Mouse (Mus musculus): Measurements from ENCODE around the gene Slco3a1. TPM values are rescaled to one million over a fixed set of nuclear protein-coding genes. Genes with fewer than 3 reads are reported as not detected.

Slco3a1 gene
- total RNA-seq, 2 experiments from 2014 or later = 39.1 to 57.9 TPM

DNA sequence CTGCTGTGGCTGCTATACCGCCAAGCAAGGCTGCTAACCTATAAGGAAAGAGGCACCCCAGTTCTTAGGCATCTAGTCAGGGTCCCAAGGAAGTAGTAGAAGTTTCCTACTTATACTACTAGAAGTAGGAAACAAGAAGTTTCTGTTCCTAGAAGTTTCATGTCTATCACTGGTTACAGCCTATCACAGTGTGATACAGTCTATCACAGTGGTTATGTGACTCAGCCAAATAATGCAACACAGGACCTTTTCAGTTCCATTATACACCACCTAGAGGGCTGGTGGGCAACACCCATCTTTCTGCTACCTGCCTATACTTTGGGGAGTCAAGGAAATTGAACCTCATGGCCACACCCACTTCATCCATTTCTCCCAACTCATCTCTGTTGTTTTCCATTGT lies 104.8 kb downstream of the Slco3a1 start:
- DNase-seq (ENCODE audit: low spot score in 2 of 2) = no peak
- intact Hi-C loops (cut with DNase I) = no loop called here

DNA sequence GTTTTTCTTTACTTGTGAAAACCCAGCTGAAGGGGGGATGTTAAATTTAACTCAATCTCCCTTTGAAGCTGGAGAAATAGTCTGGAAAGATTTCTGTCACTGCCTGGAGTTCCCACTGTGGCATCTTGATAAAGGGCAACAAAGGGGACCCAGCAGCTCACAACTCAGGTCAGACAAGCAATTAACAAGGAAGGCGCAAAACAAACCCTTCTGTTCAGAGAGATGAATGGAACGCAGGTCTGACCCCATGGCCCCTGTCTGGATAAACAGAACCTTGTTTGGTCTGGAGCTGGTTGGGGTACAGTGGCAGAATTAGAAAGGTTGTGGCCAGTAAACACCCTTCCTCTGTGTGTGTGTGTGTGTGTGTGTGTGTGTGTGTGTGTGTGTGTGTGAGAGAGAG lies 106.8 kb downstream of the Slco3a1 start:
- intact Hi-C loops (cut with DNase I) = no loop called here
- no peak for DNase-seq (ENCODE audit: low spot score in 2 of 2)

DNA sequence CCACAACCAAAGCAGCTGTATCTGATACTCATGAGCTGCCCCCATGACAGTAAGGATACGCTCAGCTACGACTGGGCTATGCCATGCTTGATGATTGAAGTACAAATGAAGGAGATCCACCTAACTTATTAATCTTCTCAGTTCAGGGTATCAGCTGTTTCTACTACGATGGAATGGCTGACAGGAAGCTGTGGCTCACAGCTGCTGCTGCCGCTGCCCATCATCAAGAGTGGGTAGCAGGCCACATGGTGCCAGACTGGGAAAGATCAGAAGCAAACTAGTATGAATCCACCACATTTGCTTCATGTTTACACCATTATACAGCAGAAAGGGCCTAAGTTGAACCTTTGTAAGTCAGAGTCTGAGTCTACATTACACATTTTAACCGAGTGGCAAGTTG lies 109.4 kb downstream of the Slco3a1 start:
- intact Hi-C loops (cut with DNase I) = no loop called here

DNA sequence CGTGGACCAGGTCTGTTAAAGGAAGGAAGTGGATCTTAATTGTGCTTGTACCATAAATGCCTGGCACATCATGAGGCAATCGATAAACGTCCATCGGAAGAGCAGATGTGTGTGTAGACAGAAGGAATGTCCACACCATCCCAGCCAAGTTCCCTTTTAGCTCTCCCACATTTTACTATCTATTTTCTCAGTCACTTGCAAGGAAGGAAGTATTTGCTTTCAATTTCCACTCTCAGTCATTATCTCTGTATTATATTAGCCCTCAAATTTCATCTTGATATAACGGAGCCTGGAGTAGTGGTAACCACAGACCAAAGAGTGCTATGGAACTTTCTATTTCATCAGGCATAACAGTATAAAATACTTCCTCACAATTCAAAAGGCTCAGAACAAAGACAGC lies 112.2 kb downstream of the Slco3a1 start:
- no peak for DNase-seq (ENCODE audit: low spot score in 2 of 2)
- intact Hi-C loops (cut with DNase I) = no loop called here

More for the DNA sequence above, 109.4 kb downstream of the Slco3a1 start:
- DNase-seq (ENCODE audit: low spot score in 2 of 2) = no peak

DNA sequence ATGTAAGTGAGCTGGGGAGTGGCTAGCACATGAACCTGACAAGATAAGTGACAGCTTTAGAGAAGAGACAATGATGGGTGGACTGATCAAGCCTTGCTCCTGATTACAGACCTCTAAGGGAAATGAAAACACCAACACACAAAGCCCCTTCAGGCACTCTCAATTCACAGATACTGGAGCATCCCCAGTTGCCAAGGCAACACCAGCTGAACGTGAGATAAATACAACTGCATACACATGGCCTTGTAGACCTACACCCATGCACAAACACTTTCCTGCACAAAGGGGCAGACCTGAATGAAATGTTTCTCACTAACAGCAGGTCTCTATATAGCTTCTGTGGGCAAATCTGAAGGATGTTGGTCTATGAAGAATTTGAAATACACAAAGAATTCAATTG lies 117.0 kb downstream of the Slco3a1 start:
- DNase-seq (ENCODE audit: low spot score in 2 of 2) = no peak
- intact Hi-C loops (cut with DNase I) = no loop called here

DNA sequence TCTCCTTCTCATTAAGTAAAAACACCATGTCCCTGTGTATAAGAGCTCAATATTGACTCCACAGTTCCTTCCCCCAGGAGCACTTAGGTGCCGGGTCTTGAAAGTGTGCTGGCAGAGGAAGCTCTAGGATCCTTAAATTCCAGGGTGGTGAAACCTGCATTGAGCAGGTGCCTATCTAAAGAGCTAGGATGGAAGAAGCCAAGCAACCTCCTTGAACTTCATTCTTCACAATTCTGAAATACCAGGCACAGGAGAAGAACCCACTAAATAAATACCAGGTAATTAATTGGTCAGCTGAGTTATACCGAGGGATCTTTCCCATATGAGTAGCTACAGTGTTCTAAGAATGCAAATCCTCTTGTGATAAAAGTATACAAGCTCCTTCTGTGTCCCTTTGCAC lies 117.9 kb downstream of the Slco3a1 start:
- intact Hi-C loops (cut with DNase I) = no loop called here
- no peak for DNase-seq (ENCODE audit: low spot score in 2 of 2)

DNA sequence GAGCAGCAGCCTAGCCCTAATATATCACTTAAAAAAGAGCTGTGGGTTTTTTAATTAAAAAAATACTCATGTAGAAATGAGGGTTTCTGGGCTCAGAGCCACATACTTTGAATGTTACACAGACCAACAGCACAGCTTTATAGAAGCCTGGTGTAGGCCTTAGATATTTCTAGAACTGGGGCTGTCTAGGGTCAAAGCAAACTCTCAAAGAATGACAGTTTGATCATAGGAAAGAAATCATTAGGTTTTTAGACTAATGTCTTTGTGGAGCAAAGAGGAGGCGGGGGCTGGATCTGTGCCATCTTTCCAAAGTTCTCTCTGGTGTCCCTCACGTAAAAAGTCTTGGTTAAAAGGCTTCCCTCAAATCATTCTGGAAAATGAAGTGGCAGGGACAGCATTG lies 121.6 kb downstream of the Slco3a1 start:
- intact Hi-C loops (cut with DNase I) = no loop called here

DNA sequence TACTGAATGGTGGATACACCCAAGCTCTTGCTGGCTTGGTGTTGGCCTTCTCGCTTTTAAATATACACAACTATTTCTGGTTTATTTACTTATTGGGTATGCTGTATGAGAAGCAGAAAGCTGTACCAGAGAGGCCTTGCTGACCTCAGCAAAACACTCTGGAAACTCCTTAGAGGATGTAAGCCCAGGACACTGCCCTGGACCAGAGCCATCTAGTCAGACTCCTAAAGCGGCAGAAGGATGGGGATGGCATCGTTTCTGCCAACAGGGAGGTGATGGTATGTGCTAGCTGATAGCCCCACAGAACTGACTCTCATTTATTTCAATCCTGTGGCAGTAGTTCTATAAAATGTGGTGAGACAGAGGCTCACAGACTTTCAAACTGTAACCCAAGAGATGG lies 125.3 kb downstream of the Slco3a1 start:
- DNase-seq (ENCODE audit: low spot score in 2 of 2) = no peak
- intact Hi-C loops (cut with DNase I) = no loop called here

More for the DNA sequence above, 121.6 kb downstream of the Slco3a1 start:
- no peak for DNase-seq (ENCODE audit: low spot score in 2 of 2)

DNA sequence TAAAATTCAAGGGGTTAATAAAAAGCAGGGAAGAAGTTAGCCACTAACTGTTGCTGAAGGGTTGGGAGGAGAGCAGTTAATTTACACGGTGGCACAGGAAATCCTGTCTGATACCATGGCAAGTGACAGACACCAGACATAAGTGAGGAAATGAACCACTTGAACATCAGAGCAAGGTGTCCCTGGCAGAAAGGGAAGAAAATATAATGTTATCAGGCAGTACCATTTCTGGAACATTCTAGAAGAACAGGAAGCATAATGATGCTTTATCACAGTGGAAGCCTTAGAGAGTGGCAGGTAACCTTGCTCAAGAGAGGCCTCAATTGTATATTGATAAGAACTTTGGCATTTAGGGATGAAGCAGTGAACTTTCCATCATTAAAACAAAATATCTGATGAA lies 127.4 kb downstream of the Slco3a1 start:
- no peak for DNase-seq (ENCODE audit: low spot score in 2 of 2)
- intact Hi-C loops (cut with DNase I) = no loop called here

DNA sequence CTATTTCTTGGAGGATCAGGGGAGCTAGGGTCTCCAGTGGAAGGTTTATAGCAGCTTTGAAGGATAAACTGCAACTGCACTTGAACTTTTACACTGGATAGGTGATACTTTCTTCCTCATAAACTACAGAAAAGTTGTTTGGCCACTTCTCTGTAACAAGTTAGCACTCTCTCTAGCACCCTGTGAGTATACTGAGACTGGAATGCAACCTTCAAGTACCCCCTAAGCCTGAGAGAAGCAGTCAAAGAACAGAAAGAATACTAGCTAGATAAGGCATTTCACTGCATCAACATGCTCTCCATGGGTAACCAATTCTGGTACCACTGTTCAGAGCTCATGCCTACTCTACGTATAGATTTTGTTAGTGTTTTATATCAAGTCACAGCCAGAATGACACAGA lies 128.6 kb downstream of the Slco3a1 start:
- DNase-seq (ENCODE audit: low spot score in 2 of 2) = no peak
- intact Hi-C loops (cut with DNase I) = no loop called here

DNA sequence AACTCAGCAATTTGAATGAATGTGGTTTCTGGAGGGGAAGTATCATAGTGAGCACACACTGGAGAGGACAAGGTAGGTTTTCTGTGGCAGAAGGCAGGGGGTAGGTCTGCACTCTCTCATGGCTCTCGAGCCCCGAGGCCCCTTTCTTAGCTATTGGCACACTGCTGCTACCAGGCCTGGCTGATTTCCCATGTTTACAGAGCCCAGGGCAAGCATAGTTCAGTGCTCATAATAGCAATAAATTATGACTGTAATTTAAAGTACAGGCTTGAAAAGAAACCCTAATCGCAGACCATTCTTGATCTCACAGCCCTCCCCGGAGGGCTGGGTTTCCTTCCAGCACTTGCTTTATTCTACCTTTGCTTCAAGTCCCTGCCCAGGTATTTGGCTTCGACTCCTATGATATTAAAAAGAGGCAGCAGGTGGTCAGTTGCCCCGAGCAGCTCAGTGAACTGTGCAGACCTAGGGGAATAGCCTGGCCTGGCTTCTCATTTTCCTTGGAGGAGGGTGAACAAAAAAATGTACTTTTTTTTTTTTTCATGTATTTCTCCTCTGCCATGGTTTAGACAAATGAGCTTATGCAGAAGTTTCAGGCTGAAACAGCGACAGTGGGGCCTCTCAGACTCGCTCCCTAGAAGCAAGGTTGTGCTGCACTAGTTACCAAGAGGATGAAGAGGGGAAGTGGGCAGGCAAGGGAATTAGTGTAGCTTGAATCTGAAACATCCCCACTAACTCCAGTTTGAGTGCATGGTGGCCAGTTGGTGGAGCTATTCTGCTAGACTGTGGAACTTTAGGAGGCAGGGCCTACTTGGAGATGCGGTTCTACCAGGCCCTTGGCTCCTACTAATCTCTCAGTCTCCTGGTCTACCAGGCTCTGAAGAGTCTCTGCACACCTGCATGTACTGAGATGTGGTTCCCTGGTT lies 130.4 kb downstream of the Slco3a1 start:
- intact Hi-C loops (cut with DNase I) = loop anchor here (5.0 kb wide), 2 partner anchors 47 to 128 kb away; partner anchors contain the start of gene Slco3a1
- no peak for DNase-seq (ENCODE audit: low spot score in 2 of 2)

DNA sequence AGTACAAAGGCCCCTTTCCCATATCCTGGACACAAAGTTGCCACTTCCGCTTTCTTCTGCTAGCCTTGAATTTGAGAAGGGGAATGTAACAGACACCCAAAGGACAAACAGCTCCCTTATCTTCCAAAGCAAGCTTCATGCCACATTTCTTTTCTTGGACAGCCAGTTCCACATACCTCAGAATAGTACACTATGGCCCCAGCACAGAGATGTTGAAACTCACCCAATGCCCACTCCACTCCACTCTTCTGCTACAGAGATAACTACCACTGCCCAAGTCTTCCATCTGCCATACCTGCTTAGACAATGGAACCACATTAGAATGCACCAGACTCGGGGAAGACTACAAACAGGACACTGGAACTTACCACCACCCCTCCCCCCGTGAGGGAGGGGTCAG lies 131.3 kb downstream of the Slco3a1 start:
- intact Hi-C loops (cut with DNase I) = loop anchor here (5.0 kb wide), 2 partner anchors 46 to 129 kb away; partner anchors contain the start of gene Slco3a1
- DNase-seq (ENCODE audit: low spot score in 2 of 2) = no peak

DNA sequence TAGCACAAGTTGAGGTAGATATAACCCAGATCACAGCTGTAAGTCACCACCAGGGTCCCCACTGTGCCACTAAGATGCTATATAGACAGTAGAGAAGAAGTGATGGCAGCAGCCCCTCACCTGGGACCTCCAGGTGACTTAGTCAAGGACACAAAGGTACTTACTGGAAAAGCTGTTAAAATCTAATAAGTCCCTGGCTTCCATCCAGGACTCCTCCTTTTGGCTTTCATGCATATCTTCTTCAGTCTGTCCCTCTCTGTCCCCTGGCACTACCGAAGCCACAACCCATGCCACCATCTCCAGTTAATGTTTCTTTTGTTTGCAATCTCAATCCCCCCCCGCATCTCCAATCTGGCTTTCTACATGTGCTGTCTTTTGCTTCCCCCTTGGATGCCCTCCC lies 131.8 kb downstream of the Slco3a1 start:
- no peak for DNase-seq (ENCODE audit: low spot score in 2 of 2)
- intact Hi-C loops (cut with DNase I) = loop anchor here (5.0 kb wide), 2 partner anchors 45 to 130 kb away; partner anchors contain the start of gene Slco3a1

DNA sequence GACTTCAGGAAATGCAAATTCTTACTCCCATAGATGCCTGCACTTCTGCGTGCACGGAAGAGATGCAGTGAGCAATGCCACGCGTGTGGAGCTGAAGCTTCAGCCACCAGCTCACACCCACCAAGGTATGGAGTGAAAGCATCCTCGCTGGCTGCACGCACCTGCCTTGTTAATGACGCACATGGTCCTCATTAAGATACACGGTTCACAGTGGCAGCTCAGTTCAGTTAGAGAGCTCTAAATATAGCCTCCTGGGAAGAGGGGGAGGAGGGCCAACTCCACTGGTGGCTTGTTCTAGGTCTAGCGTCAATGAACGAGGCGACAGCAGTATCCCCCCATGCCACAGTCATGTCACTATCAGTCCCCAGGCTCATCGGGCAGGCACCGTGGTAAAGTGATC lies 132.6 kb downstream of the Slco3a1 start:
- intact Hi-C loops (cut with DNase I) = loop anchor here (5.0 kb wide), 2 partner anchors 45 to 130 kb away; partner anchors contain the start of gene Slco3a1
- DNase-seq (ENCODE audit: low spot score in 2 of 2) = no peak

DNA sequence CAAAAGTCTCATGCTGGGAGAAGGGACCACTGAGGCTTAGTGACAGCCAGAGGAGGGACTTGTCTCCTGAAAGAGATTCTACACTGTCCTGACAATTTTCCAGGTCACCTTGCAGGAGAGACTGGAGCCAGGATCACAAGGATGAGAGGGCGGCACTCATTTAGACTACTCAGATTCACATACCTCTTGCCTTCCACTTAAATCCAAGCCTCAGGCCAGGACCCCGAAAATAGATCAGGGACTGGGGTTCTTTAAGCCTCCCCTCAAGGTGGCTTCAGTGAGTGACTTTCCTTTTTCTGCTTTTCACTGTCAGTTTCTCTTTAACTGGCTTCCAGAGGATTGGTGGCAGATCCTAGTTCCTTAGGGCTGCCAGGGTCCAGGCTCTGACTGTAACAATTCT lies 133.0 kb downstream of the Slco3a1 start:
- intact Hi-C loops (cut with DNase I) = loop anchor here (5.0 kb wide), 2 partner anchors 44 to 131 kb away; partner anchors contain the start of gene Slco3a1
- no peak for DNase-seq (ENCODE audit: low spot score in 2 of 2)

DNA sequence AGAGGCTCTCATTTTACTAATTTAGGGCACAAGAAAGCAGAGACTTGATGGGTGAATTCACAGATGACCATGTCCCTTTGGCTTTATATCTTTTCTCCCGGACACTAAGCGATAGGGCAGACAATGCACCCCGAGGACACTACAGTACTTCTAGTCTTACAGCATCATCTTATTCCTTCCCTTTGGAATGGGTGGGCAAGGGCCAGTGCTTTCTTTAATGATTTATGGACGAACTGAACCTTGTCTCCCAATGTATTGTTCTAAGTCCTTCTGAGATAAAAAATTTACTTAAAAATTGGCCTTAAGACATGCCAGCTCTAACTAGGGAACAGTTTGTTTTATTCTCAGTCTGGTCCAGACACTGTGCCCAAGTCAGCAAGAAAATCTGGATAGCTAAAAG lies 134.9 kb downstream of the Slco3a1 start:
- DNase-seq (ENCODE audit: low spot score in 2 of 2) = no peak
- intact Hi-C loops (cut with DNase I) = loop anchor here (5.0 kb wide), 2 partner anchors 42 to 133 kb away; partner anchors contain the start of gene Slco3a1

DNA sequence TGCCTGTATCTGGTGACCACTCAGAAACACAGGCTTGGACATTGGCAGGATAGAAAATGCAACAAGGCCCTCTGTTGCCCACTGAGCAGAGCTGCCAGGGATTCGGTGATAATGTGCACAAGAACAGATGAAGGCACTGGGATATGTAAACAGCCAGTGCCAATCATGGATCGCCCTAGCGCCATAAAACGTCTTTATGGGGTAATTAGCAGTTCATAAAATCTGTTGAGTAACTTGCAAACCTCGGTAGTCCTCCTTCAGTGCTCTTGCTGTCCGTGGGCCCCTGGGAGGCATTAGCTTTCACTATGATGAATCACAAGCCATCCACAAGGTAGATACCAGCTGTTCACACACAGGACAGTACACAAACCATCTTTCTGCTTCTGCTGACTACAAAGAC lies 137.6 kb downstream of the Slco3a1 start:
- intact Hi-C loops (cut with DNase I) = no loop called here

DNA sequence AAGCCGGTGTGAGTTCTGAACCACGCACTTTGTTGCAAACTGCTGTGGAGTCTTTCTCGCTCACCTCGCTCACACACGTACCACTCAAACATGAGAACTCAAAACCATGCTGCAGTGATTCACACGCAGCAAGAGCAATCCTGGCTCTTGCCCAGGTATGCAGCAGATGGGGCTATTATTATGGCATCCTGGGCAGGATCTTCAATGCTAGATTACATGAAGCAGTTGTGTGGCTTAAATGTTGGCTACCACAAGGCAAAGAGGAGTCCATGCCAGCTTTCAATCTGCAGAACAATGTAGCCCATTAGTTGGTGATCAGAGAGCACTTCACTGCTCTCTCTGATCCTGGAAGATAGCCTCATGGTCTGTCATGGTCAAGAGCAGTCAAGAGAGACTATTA lies 139.3 kb downstream of the Slco3a1 start:
- intact Hi-C loops (cut with DNase I) = no loop called here
- no peak for DNase-seq (ENCODE audit: low spot score in 2 of 2)

More for the DNA sequence above, 137.6 kb downstream of the Slco3a1 start:
- no peak for DNase-seq (ENCODE audit: low spot score in 2 of 2)

DNA sequence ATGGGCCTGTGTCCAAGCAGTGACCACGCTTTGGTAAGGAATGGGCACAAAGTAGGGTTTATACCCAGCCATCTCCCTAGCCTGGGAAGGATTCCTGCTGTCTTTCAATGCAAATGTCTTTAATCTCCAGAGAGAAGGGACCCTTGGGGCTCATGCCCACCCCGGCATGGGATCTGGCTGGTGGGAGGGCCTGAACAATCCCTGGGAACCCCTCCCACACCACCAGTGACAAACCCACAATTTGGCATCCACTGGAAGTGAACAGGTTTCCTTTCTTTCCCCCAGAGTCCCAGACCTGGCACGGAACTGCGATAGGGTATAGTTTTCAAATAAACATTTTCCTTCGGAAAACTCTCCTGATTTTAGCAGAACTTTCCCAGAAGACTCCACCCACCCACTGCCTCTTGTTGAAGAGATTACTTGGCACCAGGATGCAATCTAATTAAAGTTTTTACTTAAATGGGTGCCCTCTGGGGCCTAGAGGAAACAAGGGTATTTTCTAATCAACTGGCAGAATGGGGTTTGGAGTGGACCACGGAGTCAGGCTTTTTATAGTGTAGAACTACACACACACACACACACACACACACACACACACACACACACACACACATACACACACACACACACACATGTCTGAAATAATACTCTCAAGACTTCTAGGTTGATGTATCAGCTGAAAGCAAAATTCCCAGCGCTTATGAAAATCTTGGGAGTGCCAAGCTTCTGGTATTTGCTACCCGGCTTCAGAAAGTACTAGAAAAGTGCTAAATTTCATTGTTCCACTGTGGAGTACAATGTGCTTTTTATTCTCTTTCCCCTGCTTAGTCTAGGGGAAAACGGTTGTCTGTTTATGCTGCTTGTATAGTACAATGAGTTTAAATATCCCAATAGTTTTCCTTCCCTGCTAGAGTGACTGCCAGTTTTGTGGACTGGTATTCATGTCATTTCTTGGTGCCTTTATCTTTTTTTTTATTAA lies 140.6 kb downstream of the Slco3a1 start:
- DNase-seq (ENCODE audit: low spot score in 2 of 2) = no peak
- intact Hi-C loops (cut with DNase I) = no loop called here
